Mouse (Mus musculus): ENCODE data around the gene Slc25a33.

- TF ChIP-seq POLR2A (IDR thresholded peaks at IDR 0.05; ENCODE audit: extremely low read depth, insufficient read depth, low read length), result no peak
- TF ChIP-seq CTCF (IDR thresholded peaks at IDR 0.05; ENCODE audit: low read depth, low read length), result no peak
Measured at GRCm38 (mm10) chr4:149759517-149759916, 14.6 kb downstream of the Slc25a33 start.
